Mouse (Mus musculus): Measurements from ENCODE around the gene Sult3a1. TPM values are rescaled to one million over a fixed set of nuclear protein-coding genes. Genes with fewer than 3 reads are reported as not detected.
"Not testable (repeated sequence)": the region's sequence is repeated elsewhere in the genome, so short reads cannot be mapped to it uniquely, and the experiment has no call there.

Gene Sult3a1
- polyA plus RNA-seq, 1 experiment from 2014 or later, result not detected

DNA sequence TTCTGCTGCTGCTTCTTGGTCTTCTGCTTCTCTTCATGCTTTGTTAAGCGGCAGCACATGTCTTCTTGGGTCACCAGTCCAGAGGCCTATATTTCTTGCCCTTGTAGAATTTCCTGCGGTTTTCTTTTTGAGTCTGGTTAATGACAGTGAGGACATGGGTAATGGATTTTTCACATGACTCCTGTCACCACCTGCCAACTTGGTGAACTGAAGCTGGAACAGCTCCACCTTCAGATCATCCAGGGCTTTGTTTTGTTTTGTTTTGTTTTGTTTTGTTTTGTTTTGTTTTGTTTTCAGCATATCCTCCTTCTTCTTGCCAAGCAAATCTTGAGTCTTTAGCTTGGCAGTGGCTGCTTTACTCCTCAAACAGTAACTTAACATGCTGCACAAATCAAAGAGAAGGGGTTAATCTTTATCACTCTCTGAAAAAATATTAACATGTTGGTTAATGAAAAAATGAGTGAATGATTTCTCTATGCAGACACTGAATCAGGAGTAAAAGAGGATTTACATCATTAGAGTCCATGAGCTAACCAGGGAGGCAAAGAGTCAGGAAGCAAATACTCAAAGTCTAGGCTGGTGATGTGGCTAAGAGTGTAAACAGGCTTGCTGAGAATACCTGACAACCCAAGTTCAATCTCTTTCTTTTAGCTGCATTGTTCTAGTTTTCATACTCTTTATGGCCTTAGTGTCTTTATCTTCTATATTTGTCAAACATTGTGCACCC, 15.3 kb downstream of the Sult3a1 start:
- ATAC-seq (ENCODE audit: insufficient read depth) (no peak), DNase-seq (no peak)
- WGBS, result 86% methylated on average over 2 of the region's 2 CpGs
- no peaks in the 10 kb centered on the region for H3K4me1 ChIP-seq (ENCODE audit: insufficient read depth)
- H3K4me2 ChIP-seq, result no peak overlapping the region
- no peak overlapping the region for H3K9ac ChIP-seq
- no peak for TF ChIP-seq CTCF (IDR thresholded peaks at IDR 0.05; ENCODE audit: low read depth)
- H3K36me3 ChIP-seq (ENCODE audit: insufficient read depth), result no peaks in the 10 kb centered on the region
- no peaks in the 10 kb centered on the region for H3K27me3 ChIP-seq (ENCODE audit: insufficient read depth, low read length)
- no peak overlapping the region for H3K27ac ChIP-seq (ENCODE audit: low read depth)
- H3K9me3 ChIP-seq (ENCODE audit: low read depth, low read length), result no peaks in the 10 kb centered on the region
- no peak overlapping the region for H3K4me3 ChIP-seq (ENCODE audit: low read depth, low read length)

DNA sequence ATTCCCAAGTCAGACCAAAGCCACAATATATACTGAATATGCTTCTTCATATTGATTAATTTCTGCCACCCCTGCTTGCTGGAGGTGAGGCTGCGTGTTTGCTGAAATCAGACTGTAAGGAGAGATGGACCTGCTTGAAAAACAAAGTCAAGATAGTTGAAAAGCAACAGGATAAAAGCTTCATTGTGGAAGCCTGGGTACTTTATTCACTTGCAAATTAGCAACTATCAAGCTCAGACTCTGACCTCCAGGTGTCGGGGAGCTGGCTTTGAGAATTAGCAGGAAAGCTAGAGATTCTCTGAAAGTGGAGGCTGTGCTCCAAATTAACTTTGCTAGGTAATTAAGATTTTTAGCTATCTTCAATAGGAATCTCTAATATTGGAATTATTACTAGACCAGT, 24.9 kb downstream of the Sult3a1 start:
- not testable (repeated sequence) for H3K4me3 ChIP-seq (ENCODE audit: low read depth, low read length)

DNA sequence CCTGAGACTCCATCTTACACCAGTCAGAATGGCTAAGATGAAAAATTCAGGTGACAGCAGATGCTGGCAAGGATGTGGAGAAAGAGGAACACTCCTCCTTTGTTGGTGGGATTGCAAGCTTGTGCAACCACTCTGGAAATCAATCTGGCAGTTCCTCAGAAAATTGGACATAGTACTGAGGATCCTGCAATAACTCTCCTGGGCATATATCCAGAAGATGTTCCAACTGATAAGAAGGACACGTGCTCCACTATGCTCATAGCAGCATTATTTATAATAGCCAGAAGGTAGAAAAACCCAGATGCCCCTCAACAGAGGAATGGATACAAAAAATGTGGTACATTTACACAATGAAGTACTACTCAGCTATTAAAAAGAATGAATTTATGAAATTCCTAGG, 44.0 kb downstream of the Sult3a1 start:
- H3K36me3 ChIP-seq (ENCODE audit: insufficient read depth); H3K9me3 ChIP-seq (ENCODE audit: low read depth, low read length); H3K4me1 ChIP-seq (ENCODE audit: insufficient read depth); H3K9ac ChIP-seq; ATAC-seq (ENCODE audit: insufficient read depth); DNase-seq; H3K4me2 ChIP-seq; H3K27ac ChIP-seq (ENCODE audit: low read depth); H3K4me3 ChIP-seq (ENCODE audit: low read depth, low read length); H3K27me3 ChIP-seq (ENCODE audit: insufficient read depth, low read length): not testable (repeated sequence)
- 67% methylated on average over 1 of the region's 1 CpGs for WGBS

More for the DNA sequence above, 24.9 kb downstream of the Sult3a1 start:
- H3K9me3 ChIP-seq (ENCODE audit: low read depth, low read length); DNase-seq; H3K4me1 ChIP-seq (ENCODE audit: insufficient read depth); H3K36me3 ChIP-seq (ENCODE audit: insufficient read depth); H3K9ac ChIP-seq; ATAC-seq (ENCODE audit: insufficient read depth); H3K27me3 ChIP-seq (ENCODE audit: insufficient read depth, low read length); H3K4me2 ChIP-seq; H3K27ac ChIP-seq (ENCODE audit: low read depth): not testable (repeated sequence)
- WGBS, result 88% methylated on average over 2 of the region's 2 CpGs

DNA sequence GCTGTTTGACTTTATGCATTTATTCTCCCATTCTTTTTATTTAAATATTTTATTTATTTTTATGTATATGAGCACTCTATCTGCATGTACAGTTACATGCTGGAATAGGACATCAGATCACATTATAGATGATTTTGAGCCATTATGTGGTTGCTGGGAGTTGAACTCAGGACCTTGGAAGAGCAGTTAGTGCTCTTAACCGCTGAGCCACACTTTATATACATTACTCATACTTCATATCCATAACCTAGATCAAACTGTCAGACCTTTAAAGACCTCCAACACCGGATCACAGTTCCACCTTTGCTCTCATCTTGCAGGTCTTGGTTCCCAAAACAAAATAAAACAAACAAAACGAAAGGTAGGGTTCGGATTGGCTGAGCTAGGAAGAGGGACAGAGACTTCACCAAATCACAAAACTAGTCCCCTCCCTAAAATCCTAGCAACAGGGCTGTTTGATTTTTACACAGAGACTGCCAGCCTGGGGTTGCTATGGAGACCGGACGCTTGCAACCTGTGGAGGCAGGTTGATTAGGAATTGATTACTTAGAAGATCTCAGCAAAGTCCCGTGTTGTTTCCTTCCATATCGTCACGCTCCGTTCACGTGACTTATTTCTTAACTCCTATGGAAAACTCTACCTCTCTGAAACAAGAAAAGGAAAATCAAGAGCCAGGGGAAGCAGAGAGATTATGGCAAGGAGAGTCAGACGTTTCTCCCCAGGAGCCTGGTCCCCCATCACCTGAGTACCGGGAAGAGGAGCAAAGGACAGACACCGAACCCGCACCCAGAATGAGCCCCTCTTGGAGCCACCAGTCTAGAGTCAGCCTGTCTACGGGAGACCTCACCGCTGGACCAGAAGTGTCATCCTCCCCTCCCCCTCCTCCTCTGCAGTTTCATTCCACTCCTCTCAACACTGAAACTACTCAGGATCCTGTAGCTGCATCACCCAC, 47.3 kb downstream of the Sult3a1 start, which contains the start of gene Rsph4a:
Rsph4a (plus strand) TSS at position 582 of the 952 bp plus-strand sequence.
- TF ChIP-seq CTCF (IDR thresholded peaks at IDR 0.05; ENCODE audit: low read depth), result no peak
- Histone ChIP-seq H3K9me3 (ENCODE audit: low read depth, low read length) (no peaks in the 10 kb centered on the region), H3K27me3 (ENCODE audit: insufficient read depth, low read length) (no peaks in the 10 kb centered on the region), H3K4me2 (peak within 1 kb of the TSS; percentile 61), H3K4me3 (ENCODE audit: low read depth, low read length) (peak within 1 kb of the TSS; percentile 34), H3K36me3 (ENCODE audit: insufficient read depth) (no peaks in the 10 kb centered on the region), H3K9ac (no peak within 1 kb of the TSS; the same call in 1 of the 2 replicates), H3K27ac (ENCODE audit: low read depth) (no peak within 1 kb of the TSS), H3K4me1 (ENCODE audit: insufficient read depth) (no peaks in the 10 kb centered on the region)
- peak; percentile 57 for DNase-seq
- peak; percentile 89 for ATAC-seq (ENCODE audit: insufficient read depth)
- 6% methylated on average over 17 of the region's 17 CpGs for WGBS

DNA sequence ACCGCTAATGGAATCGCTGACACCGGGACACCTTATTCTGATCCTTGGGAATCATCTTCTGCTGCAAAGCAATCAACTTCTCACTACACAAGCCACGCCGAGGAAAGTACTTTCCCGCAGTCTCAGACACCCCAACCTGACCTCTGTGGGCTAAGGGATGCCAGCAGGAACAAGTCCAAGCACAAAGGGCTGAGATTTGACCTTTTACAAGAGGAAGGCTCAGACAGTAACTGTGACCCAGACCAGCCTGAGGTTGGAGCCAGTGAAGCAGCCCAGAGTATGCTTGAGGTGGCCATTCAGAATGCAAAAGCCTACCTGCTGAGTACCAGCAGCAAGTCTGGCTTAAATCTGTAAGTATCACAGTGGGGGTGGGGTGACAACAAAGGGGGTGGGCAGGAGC, 48.0 kb downstream of the Sult3a1 start:
- H3K36me3 ChIP-seq (ENCODE audit: insufficient read depth), result no peaks in the 10 kb centered on the region
- H3K27ac ChIP-seq (ENCODE audit: low read depth), result no peak overlapping the region
- DNase-seq (no peak), ATAC-seq (ENCODE audit: insufficient read depth) (no peak)
- no peak overlapping the region for H3K9ac ChIP-seq
- TF ChIP-seq CTCF (IDR thresholded peaks at IDR 0.05; ENCODE audit: low read depth), result no peak
- H3K27me3 ChIP-seq (ENCODE audit: insufficient read depth, low read length), result no peaks in the 10 kb centered on the region
- peak overlapping the region; percentile 61 for H3K4me2 ChIP-seq
- WGBS, result 4% methylated on average over 6 of the region's 6 CpGs
- no peaks in the 10 kb centered on the region for H3K9me3 ChIP-seq (ENCODE audit: low read depth, low read length)
- peak overlapping the region; percentile 34; the same call in 1 of the 2 replicates for H3K4me3 ChIP-seq (ENCODE audit: low read depth, low read length)
- no peaks in the 10 kb centered on the region for H3K4me1 ChIP-seq (ENCODE audit: insufficient read depth)

Other genes with a start within 250 kb of the Sult3a1 start
- gene Clvs2, start 233.0 kb upstream of the Sult3a1 start, polyA plus RNA-seq (2014; fragmentation: Nextera tagmentation; extraction: Ambion mirVana), result not detected in 2 replicates
- not detected in 2 replicates for gene Sult3a2, start 71.0 kb upstream of the Sult3a1 start, polyA plus RNA-seq (2014; fragmentation: Nextera tagmentation; extraction: Ambion mirVana)
- gene Rsph4a, start 47.4 kb downstream of the Sult3a1 start, polyA plus RNA-seq (2014; fragmentation: Nextera tagmentation; extraction: Ambion mirVana), result 0.09 and 0.32 TPM in 2 replicates
- gene Zup1, start 93.5 kb downstream of the Sult3a1 start, polyA plus RNA-seq (2014; fragmentation: Nextera tagmentation; extraction: Ambion mirVana), result 19.3 and 20.8 TPM in 2 replicates
- 136 and 142 TPM in 2 replicates for gene Rwdd1, start 161.9 kb downstream of the Sult3a1 start, polyA plus RNA-seq (2014; fragmentation: Nextera tagmentation; extraction: Ambion mirVana)
- gene Trappc3l, start 179.9 kb downstream of the Sult3a1 start, polyA plus RNA-seq (2014; fragmentation: Nextera tagmentation; extraction: Ambion mirVana), result not detected in 2 replicates
- not detected in 2 replicates for gene Calhm4, start 186.6 kb downstream of the Sult3a1 start, polyA plus RNA-seq (2014; fragmentation: Nextera tagmentation; extraction: Ambion mirVana)
- gene Calhm5, start 238.8 kb downstream of the Sult3a1 start, polyA plus RNA-seq (2014; fragmentation: Nextera tagmentation; extraction: Ambion mirVana), result 0.70 and 0.96 TPM in 2 replicates